Mouse (Mus musculus): ENCODE measurements around the gene Zc3h7b.

DNA sequence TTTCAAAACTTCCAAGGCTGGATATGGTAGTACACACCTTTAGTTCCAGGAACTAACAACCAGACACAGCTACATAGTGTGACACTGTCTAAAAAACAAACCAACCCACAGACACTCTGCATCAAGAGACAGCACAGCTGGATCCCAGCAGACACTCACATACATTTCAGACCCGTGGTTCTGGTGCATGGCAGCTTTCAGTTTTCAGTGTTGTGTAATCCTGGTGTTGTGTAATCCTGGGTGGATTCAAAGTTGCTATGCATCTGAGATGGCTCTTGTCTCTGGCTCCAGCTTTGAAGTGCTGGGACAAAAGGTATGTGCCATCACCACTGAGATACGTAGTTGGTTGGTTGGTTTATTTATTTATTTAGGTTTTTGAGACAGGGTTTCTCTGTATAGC, 46.3 kb upstream of the Zc3h7b start:
- TF ChIP-seq CTCF (IDR thresholded peaks at IDR 0.05; ENCODE audit: borderline replicate concordance, insufficient read depth, low read length) (no peak), POLR2A (IDR thresholded peaks at IDR 0.05; ENCODE audit: low read depth, low read length) (no peak)

Measured in embryonic fibroblast, embryonic 13.5 days (primary cell).